Mouse (Mus musculus) liver, embryonic 14.5 days (tissue): ENCODE data around the gene Rab8a.

Experiments
- CTCF ChIP-seq: IDR thresholded peaks from 2 replicates; pipeline ENCODE4 v1.5.1; 2016; ENCODE audit warnings: antibody characterized with exemption, low read depth, control low read depth
- EP300 ChIP-seq: IDR thresholded peaks from 2 replicates; pipeline ENCODE4 v1.6.1; 2016; ENCODE audit warnings: antibody characterized with exemption, low read depth

DNA sequence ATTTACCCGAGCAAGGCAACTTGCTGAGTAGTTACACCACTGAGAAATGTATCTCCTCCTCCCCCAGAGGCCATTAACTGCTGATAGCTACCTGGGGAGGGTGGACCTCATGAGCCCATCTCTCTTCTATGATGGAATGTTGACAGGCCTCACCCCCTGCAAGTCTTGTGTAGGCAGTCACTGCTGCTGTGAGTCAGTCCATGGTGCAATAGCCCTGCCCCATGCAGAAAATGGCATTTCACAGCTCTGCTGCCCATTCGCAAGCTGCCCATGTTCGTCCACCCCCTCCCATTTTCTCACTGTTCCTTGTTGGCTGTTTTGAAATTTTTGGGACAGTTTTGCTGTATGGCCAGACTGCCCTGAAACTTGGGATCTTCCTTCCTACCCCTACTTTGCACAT is 15.5 kb upstream of the Rab8a start:
- no peak for TF ChIP-seq CTCF
- TF ChIP-seq EP300, result no peak
